Mouse (Mus musculus): Measurements from ENCODE around the gene Zfp365.

GRCm38 (mm10) chr10:67901179-67901578, 11.3 kb downstream of the Zfp365 start:
- TF ChIP-seq POLR2A (IDR thresholded peaks at IDR 0.05; ENCODE audit: low read depth, low read length): no peak
- no peak for TF ChIP-seq CTCF (conservative IDR thresholded peaks at IDR 0.05; ENCODE audit: insufficient read depth, insufficient read length, low read depth, low read length)

Measured in kidney, adult 2 months (tissue).